Mouse (Mus musculus) thymus, postnatal 36 days (tissue): ENCODE results near the gene Snx29.

ENCODE experiments used
- DNase-seq, 2 experiments: peaks; one replicate each; pipeline ENCODE4 v3.0.0; 2022; ENCODE audit warnings: mixed read lengths in 2 of 2

Snx29 gene

GRCm38 (mm10) chr16:11646745-11647289, 324.1 kb downstream of the Snx29 start:
- DNase-seq = peak in 1 of 2 experiments; percentile 17

GRCm38 (mm10) chr16:11648169-11648688, 325.5 kb downstream of the Snx29 start:
- DNase-seq = no peak

- no peak for DNase-seq
Measured at GRCm38 (mm10) chr16:11652686-11653366, 330.1 kb downstream of the Snx29 start.

DNA sequence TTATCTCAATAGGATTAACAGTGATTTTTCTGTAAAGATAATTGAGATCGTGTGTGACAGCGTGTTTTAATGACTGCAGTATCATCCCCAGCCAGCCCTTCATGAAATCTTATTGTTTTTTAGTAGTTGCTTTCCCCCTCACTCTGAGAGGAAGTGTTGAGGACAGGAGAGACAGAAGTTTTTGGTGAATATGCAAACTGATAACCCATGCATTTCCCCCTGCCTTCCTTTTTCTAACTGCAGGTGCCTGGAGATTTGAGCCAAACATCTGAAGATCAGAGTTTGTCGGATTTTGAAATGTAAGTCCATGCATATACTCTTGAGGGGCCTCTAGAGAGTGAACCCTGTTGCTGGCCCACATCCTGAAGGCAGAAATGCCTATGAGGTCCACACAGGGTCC, 333.2 kb downstream of the Snx29 start:
- no peak for DNase-seq

- DNase-seq = no peak
Measured at GRCm38 (mm10) chr16:11657111-11657510, 334.4 kb downstream of the Snx29 start.

GRCm38 (mm10) chr16:11659111-11659720, 336.5 kb downstream of the Snx29 start:
- no peak for DNase-seq

- no peak for DNase-seq
Measured at GRCm38 (mm10) chr16:11664896-11665705, 342.4 kb downstream of the Snx29 start.

GRCm38 (mm10) chr16:11665869-11666268, 343.2 kb downstream of the Snx29 start:
- DNase-seq = no peak

- DNase-seq = no peak
Measured at GRCm38 (mm10) chr16:11668375-11668774, 345.7 kb downstream of the Snx29 start.

- no peak for DNase-seq
Measured at GRCm38 (mm10) chr16:11668878-11669277, 346.2 kb downstream of the Snx29 start.

- DNase-seq = no peak
Measured at GRCm38 (mm10) chr16:11670251-11670970, 347.7 kb downstream of the Snx29 start.

- no peak for DNase-seq
Measured at GRCm38 (mm10) chr16:11670971-11671310, 348.2 kb downstream of the Snx29 start.

DNA sequence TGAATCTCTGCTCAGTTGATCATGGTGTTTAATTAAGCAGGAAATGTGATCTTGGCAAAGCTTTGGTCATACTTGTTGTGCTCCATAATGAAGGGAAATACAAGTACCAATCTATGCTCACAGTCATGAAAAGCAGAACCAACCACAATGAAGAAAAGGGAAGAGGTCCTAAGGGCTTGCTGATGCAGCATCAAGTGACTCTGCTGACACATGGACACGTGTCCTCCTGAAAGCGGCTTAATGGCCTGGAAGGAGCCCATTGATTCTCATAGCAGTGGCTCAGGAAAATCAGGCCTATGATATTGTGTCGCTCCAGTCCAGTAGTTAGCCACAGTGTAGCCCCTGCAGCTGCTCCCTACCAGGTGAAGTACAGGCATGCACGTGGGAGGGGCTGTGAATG, 353.3 kb downstream of the Snx29 start:
- no peak for DNase-seq

- no peak for DNase-seq
Measured at GRCm38 (mm10) chr16:11685264-11685663, 362.6 kb downstream of the Snx29 start.

GRCm38 (mm10) chr16:11685735-11686340, 363.1 kb downstream of the Snx29 start:
- DNase-seq = no peak

- no peak for DNase-seq
Measured at GRCm38 (mm10) chr16:11687836-11688235, 365.1 kb downstream of the Snx29 start.

- no peak for DNase-seq
Measured at GRCm38 (mm10) chr16:11688281-11689005, 365.7 kb downstream of the Snx29 start.

DNA sequence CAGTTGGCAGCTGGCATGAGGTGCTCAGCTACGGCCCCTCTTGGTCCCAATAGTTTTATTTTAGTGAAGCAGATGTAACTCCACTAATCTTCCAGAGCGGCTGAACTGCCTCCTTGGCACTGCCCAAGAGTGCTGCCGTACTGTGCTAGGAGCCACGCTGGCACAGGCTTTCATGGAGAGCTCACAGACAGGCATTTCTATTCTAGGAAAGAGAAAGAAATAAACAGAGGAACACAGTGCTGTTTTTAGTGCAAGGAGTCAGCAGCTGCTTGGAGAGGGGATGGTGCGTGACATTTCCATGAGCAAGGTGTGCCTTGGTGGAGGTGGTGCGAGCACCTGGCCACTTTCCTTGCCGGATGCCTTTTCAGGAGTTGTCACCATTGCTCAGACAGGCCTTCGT, 367.4 kb downstream of the Snx29 start:
- no peak for DNase-seq

DNA sequence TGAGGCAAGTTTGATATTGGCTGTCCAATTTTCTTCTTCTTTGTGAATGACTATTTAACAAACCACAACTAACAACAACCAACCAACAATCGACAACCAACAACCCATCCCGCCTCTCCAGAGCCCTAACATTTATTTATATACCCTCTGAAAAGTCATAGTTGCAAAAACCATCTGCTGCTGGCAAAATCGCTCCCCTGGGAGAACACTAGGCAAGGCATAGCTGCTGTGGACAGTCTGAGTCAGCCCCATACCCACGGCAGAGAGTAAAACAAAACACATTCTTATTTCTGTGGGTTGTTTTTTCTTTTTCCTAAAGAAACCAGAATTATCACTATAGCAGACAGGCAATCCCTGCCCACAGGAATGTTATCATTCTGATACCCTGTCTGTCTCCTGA, 368.0 kb downstream of the Snx29 start:
- no peak for DNase-seq

DNA sequence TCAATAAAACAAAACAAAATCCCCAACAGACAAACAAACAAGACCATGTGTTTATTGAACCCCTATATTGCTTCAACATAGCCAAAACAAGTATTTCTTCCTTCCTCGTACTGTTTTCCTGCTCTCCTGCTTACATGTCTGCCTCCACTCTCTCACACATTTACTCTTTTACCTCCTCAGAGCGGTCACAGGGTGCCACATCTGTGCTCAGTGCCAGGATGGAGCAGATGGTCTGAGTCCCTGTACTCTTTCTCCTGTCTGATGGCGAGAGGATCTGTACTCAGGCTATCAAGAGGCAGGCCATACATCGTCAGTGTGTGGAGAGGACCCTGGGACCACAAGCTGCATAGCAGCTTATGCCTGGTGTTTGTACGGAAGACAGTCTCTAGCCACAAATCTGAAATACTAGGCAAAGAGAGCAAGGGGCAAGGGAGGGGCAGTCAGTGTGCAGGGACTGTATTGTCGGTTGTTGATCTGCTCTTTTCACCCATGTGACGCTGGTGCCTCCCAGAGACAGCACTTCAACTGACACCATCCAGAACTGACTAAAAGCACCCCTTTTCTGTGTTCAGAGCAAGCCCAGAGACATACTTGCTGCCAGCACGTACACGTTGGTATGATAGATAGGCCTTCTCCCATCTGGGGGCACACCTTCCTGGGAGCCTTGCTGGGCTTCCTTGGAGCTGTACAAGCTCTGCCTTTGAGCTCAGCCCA, 368.9 kb downstream of the Snx29 start:
- no peak for DNase-seq

DNA sequence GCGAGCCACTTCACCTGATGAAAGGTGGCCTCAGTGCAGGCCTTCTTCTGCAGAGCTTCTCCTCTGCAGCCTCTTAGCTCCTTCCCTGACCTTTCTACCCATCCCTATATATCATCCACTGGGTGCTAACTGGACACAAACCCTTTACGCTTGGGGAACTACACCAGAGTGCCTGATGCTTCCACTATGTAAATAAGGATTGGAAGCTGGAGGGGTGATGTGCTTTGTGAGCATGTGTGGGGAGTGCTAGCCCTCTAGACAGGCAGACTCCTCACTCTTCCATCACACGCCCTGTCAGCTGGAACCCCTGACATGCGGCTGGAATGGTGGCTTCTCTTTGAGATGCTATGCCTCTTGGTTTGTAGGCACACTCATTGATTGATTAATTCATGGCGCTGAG, 370.0 kb downstream of the Snx29 start:
- no peak for DNase-seq
